Mouse (Mus musculus) kidney, embryonic 14.5 days (tissue): ENCODE data around the gene Mast3. TPM values are rescaled to one million over a fixed set of nuclear protein-coding genes. Genes with fewer than 3 reads are reported as not detected.
A peak's percentile ranks its signal among the peaks of the same experiment; 100 is the strongest.

ENCODE experiments used
- ATAC-seq: fragments of 200-750 bp; cut with Nextera tagmentation; 2 replicates; pipeline ENCODE4 v1.8.0; 2017; ENCODE audit warnings: moderate number of reproducible peaks, mild to moderate bottlenecking, moderate TSS enrichment, moderate library complexity; ENCODE audit not compliant: low FRiP score, low TSS enrichment
- H3K27ac ChIP-seq: fragments of 300-500 bp; sonication (generic); 2 replicates; pipeline ENCODE4 v1.5.1; 2014; ENCODE audit warnings: low read depth, mild to moderate bottlenecking, low read length, moderate library complexity, mixed read lengths
- H3K27me3 ChIP-seq: fragments of 300-500 bp; sonication (generic); 2 replicates; pipeline ENCODE4 v1.6.1; 2014; ENCODE audit warnings: mild to moderate bottlenecking, low read length; ENCODE audit not compliant: control insufficient read depth, insufficient read depth
- H3K36me3 ChIP-seq: fragments of 300-500 bp; sonication (generic); 2 replicates; pipeline ENCODE4 v1.6.1; 2014; ENCODE audit warnings: low read length, mixed read lengths; ENCODE audit not compliant: control insufficient read depth, insufficient read depth
- H3K4me1 ChIP-seq: fragments of 300-500 bp; sonication (generic); 2 replicates; pipeline ENCODE4 v1.6.1; 2014; ENCODE audit warnings: low read length, mixed read lengths; ENCODE audit not compliant: control insufficient read depth, insufficient read depth
- H3K4me2 ChIP-seq: fragments of 300-500 bp; sonication (generic); replicated peaks from 2 replicates; pipeline ENCODE4 v1.6.1; 2014; ENCODE audit warnings: low read depth, mild to moderate bottlenecking, low read length
- H3K4me3 ChIP-seq: fragments of 300-500 bp; sonication (generic); 2 replicates; pipeline ENCODE4 v1.5.1; 2014; ENCODE audit warnings: mild to moderate bottlenecking, low read length
- H3K9ac ChIP-seq: fragments of 300-500 bp; sonication (generic); 2 replicates; pipeline ENCODE4 v1.6.1; 2014; ENCODE audit warnings: low read depth, mild to moderate bottlenecking, low read length, moderate library complexity
- H3K9me3 ChIP-seq: fragments of 300-500 bp; sonication (generic); 2 replicates; pipeline ENCODE4 v1.6.1; 2016; ENCODE audit warnings: low read length; ENCODE audit not compliant: control insufficient read depth
- WGBS: fragments of 180-500 bp; shearing (Covaris S2); extraction: QIAGEN DNeasy Blood & Tissue Kit; methylation state at CpG from one replicate; pipeline ENCODE4 v1.1.7; 2014; 5-methylcytosine and 5-hydroxymethylcytosine counted together
- polyA plus RNA-seq: library from polyadenylated mRNA; unstranded; fragments of >200 nt; fragmentation: Nextera tagmentation; extraction: Ambion mirVana; gene quantifications from 2 replicates; pipeline ENCODE4 v1.2.1, GENCODE M21; 2014

The Mast3 gene
- polyA plus RNA-seq, 1 experiment from 2014 or later = 17.2 TPM

GRCm38 (mm10) chr8:70812055-70812454 is 7.2 kb upstream of the Mast3 start:
- Histone ChIP-seq H3K36me3 (no peaks in the 10 kb centered on the region), H3K27ac (no peak overlapping the region), H3K9ac (no peak overlapping the region), H3K9me3 (no peaks in the 10 kb centered on the region), H3K27me3 (0 out of 2 replicates have a peak, but pooled peaks cover 5% of the 10 kb centered on the region), H3K4me2 (no peak overlapping the region), H3K4me1 (0 out of 2 replicates have a peak, but pooled peaks cover 4% of the 10 kb centered on the region), H3K4me3 (no peak overlapping the region)
- ATAC-seq = no peak
- 42% methylated on average over 4 of the region's 4 CpGs for WGBS

- no peaks in the 10 kb centered on the region for H3K9me3 ChIP-seq
- WGBS = 70% methylated on average over 20 of the region's 20 CpGs
- no peak overlapping the region for H3K27ac ChIP-seq
- no peak overlapping the region for H3K9ac ChIP-seq
- no peak overlapping the region for H3K4me3 ChIP-seq
- H3K4me2 ChIP-seq = no peak overlapping the region
- H3K4me1 ChIP-seq = 0 out of 2 replicates have a peak, but pooled peaks cover 4% of the 10 kb centered on the region
- H3K36me3 ChIP-seq = no peaks in the 10 kb centered on the region
- ATAC-seq = no peak
- 0 out of 2 replicates have a peak, but pooled peaks cover 2% of the 10 kb centered on the region for H3K27me3 ChIP-seq
Observed at GRCm38 (mm10) chr8:70810962-70811680, 6.3 kb upstream of the Mast3 start.

- Histone ChIP-seq H3K4me2 (no peak overlapping the region), H3K9me3 (no peaks in the 10 kb centered on the region), H3K4me3 (no peak overlapping the region), H3K9ac (no peak overlapping the region), H3K4me1 (peaks cover 9% of the 10 kb centered on the region), H3K27ac (no peak overlapping the region), H3K36me3 (no peaks in the 10 kb centered on the region), H3K27me3 (peaks cover 13% of the 10 kb centered on the region)
- no peak for ATAC-seq
- 72% methylated on average over 8 of the region's 8 CpGs for WGBS
Observed at GRCm38 (mm10) chr8:70808955-70809701, 4.3 kb upstream of the Mast3 start.

- Histone ChIP-seq H3K9ac (no peak within 1 kb of the TSS), H3K4me3 (no peak within 1 kb of the TSS), H3K36me3 (no peaks in the 10 kb centered on the region), H3K27ac (no peak within 1 kb of the TSS), H3K4me1 (peaks cover 15% of the 10 kb centered on the region), H3K27me3 (peaks cover 22% of the 10 kb centered on the region), H3K4me2 (no peak within 1 kb of the TSS), H3K9me3 (no peaks in the 10 kb centered on the region)
- WGBS = 75% methylated on average over 5 of the region's 5 CpGs
- no peak for ATAC-seq
Observed at GRCm38 (mm10) chr8:70808239-70808638, 3.4 kb upstream of the Mast3 start, which contains the start of gene Il12rb1. Il12rb1 (plus strand) TSS chr8:70808449.

GRCm38 (mm10) chr8:70807304-70807703 is 2.5 kb upstream of the Mast3 start:
- no peaks in the 10 kb centered on the region for H3K9me3 ChIP-seq
- peaks cover 15% of the 10 kb centered on the region for H3K4me1 ChIP-seq
- H3K27me3 ChIP-seq = peaks cover 26% of the 10 kb centered on the region
- 38% methylated on average over 1 of the region's 1 CpGs for WGBS
- no peak overlapping the region for H3K9ac ChIP-seq
- no peak overlapping the region for H3K4me3 ChIP-seq
- H3K4me2 ChIP-seq = no peak overlapping the region
- no peaks in the 10 kb centered on the region for H3K36me3 ChIP-seq
- H3K27ac ChIP-seq = no peak overlapping the region
- no peak for ATAC-seq

- H3K36me3 ChIP-seq = no peaks in the 10 kb centered on the region
- H3K9me3 ChIP-seq = no peaks in the 10 kb centered on the region
- 51% methylated on average over 4 of the region's 4 CpGs for WGBS
- no peak for ATAC-seq
- peaks cover 12% of the 10 kb centered on the region for H3K4me1 ChIP-seq
- no peak overlapping the region for H3K9ac ChIP-seq
- no peak overlapping the region for H3K4me3 ChIP-seq
- no peak overlapping the region for H3K4me2 ChIP-seq
- H3K27me3 ChIP-seq = peaks cover 26% of the 10 kb centered on the region
- no peak overlapping the region for H3K27ac ChIP-seq
Observed at GRCm38 (mm10) chr8:70806541-70806940, 1.7 kb upstream of the Mast3 start.

GRCm38 (mm10) chr8:70803761-70804480 is 933 bp downstream of the Mast3 start:
- H3K27me3 ChIP-seq = peaks cover 44% of the 10 kb centered on the region
- no peak overlapping the region for H3K27ac ChIP-seq
- H3K9me3 ChIP-seq = no peaks in the 10 kb centered on the region
- H3K9ac ChIP-seq = peak overlapping the region; percentile 44; the same call in 1 of the 2 replicates
- H3K4me1 ChIP-seq = peaks cover 12% of the 10 kb centered on the region
- WGBS = 3% methylated on average over 38 of the region's 47 CpGs
- peak overlapping the region; percentile 90 for H3K4me2 ChIP-seq
- peak overlapping the region; percentile 50 for H3K4me3 ChIP-seq
- H3K36me3 ChIP-seq = no peaks in the 10 kb centered on the region
- ATAC-seq = 0 out of 2 replicates have a peak, but pooled peaks have one; percentile 8

- peaks cover 53% of the 10 kb centered on the region for H3K27me3 ChIP-seq
- ATAC-seq = no peak
- WGBS = 67% methylated on average over 11 of the region's 11 CpGs
- no peaks in the 10 kb centered on the region for H3K36me3 ChIP-seq
- H3K9me3 ChIP-seq = no peaks in the 10 kb centered on the region
- no peak overlapping the region for H3K4me3 ChIP-seq
- H3K27ac ChIP-seq = no peak overlapping the region
- peaks cover 12% of the 10 kb centered on the region for H3K4me1 ChIP-seq
- H3K9ac ChIP-seq = no peak overlapping the region
- no peak overlapping the region for H3K4me2 ChIP-seq
Observed at GRCm38 (mm10) chr8:70802786-70803510, 1.9 kb downstream of the Mast3 start.
